Mouse (Mus musculus): ENCODE results near the gene Hps3.
"Not testable (repeated sequence)": the region's sequence is repeated elsewhere in the genome, so short reads cannot be mapped to it uniquely, and the experiment has no call there.

DNA sequence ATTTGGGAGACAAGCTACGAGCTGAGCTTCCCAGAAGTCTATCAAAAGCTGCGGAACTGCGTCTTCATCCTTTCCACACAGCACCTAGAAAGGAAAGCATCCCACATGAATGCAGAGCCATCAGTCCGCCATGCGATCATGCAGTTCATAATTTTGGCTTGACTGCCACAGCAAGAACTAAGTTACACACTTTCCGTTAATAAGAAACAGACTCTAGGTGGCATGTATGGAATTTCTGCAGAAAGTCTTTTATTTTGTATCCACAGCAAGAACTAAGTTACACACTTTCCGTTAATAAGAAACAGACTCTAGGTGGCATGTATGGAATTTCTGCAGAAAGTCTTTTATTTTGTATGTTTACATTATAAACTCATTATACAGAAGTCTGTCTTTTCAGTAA lies 24.2 kb downstream of the Hps3 start:
- not testable (repeated sequence) for TF ChIP-seq CTCF (IDR thresholded peaks at IDR 0.05; ENCODE audit: borderline replicate concordance, control insufficient read depth, extremely low read depth, insufficient read depth, low read length, poor library complexity); POLR2A (IDR thresholded peaks at IDR 0.05; ENCODE audit: control insufficient read depth, extremely low read depth, insufficient read depth, low read length, poor library complexity)
